Mouse (Mus musculus) mesoderm, embryonic 11.5 days (tissue): ENCODE measurements around the gene Ehmt1.

Experiments used
- DNase-seq: peaks from one replicate; pipeline ENCODE4 v3.0.0-alpha.2; 2012; ENCODE audit warnings: low read depth, low spot score

The Ehmt1 gene

GRCm38 (mm10) chr2:24805621-24806020 lies 113.8 kb downstream of the Ehmt1 start:
- no peak for DNase-seq

GRCm38 (mm10) chr2:24796833-24797457 lies 122.5 kb downstream of the Ehmt1 start:
- DNase-seq = no peak

GRCm38 (mm10) chr2:24787250-24787649 lies 132.2 kb downstream of the Ehmt1 start:
- DNase-seq = no peak

GRCm38 (mm10) chr2:24781253-24781652 lies 138.2 kb downstream of the Ehmt1 start:
- DNase-seq = no peak

- no peak for DNase-seq
Observed at GRCm38 (mm10) chr2:24776831-24777230, 142.6 kb downstream of the Ehmt1 start.

GRCm38 (mm10) chr2:24775951-24776587 lies 143.3 kb downstream of the Ehmt1 start:
- DNase-seq = no peak

- DNase-seq = no peak
Observed at GRCm38 (mm10) chr2:24774832-24775231, 144.6 kb downstream of the Ehmt1 start.

- DNase-seq = no peak
Observed at GRCm38 (mm10) chr2:24770861-24771260, 148.6 kb downstream of the Ehmt1 start.

GRCm38 (mm10) chr2:24763115-24763557 lies 156.3 kb downstream of the Ehmt1 start, which contains the start of gene Cacna1b:
Cacna1b (minus strand) TSS chr2:24763152.
- peak; percentile 84 for DNase-seq

- peak; percentile 39 for DNase-seq
Observed at GRCm38 (mm10) chr2:24762446-24762960, 156.9 kb downstream of the Ehmt1 start.

- peak; percentile 91 for DNase-seq
Observed at GRCm38 (mm10) chr2:24761923-24762445, 157.4 kb downstream of the Ehmt1 start.

GRCm38 (mm10) chr2:24755276-24755675 lies 164.1 kb downstream of the Ehmt1 start:
- DNase-seq = peak; percentile 66

- peak; percentile 17 for DNase-seq
Observed at GRCm38 (mm10) chr2:24752599-24752998, 166.8 kb downstream of the Ehmt1 start.

- no peak for DNase-seq
Observed at GRCm38 (mm10) chr2:24750051-24750450, 169.4 kb downstream of the Ehmt1 start.

- no peak for DNase-seq
Observed at GRCm38 (mm10) chr2:24747878-24748277, 171.5 kb downstream of the Ehmt1 start.
